Mouse (Mus musculus) intestine, postnatal 0 days (tissue): Measurements from ENCODE around the gene Med12l. TPM values are rescaled to one million over a fixed set of nuclear protein-coding genes. Genes with fewer than 3 reads are reported as not detected.

Source experiments
- ATAC-seq: fragments of 200-750 bp; cut with Nextera tagmentation; 2 replicates; pipeline ENCODE4 v1.8.0; 2017; ENCODE audit warnings: mild to moderate bottlenecking, moderate TSS enrichment, moderate library complexity
- H3K27ac ChIP-seq: fragments of 300-500 bp; sonication (generic); 2 replicates; pipeline ENCODE4 v1.5.1; 2014; ENCODE audit warnings: mild to moderate bottlenecking, low read depth, low read length, moderate library complexity
- H3K27me3 ChIP-seq: fragments of 300-500 bp; sonication (generic); replicated peaks from 2 replicates; pipeline ENCODE4 v1.6.1; 2014; ENCODE audit warnings: low read length, mixed read lengths; ENCODE audit not compliant: control insufficient read depth, insufficient read depth
- H3K36me3 ChIP-seq: fragments of 300-500 bp; sonication (generic); 2 replicates; pipeline ENCODE4 v1.6.1; 2014; ENCODE audit warnings: mild to moderate bottlenecking, moderate library complexity; ENCODE audit not compliant: control insufficient read depth, insufficient read depth
- H3K4me1 ChIP-seq: fragments of 300-500 bp; sonication (generic); replicated peaks from 2 replicates; pipeline ENCODE4 v1.6.1; 2014; ENCODE audit warnings: antibody characterized with exemption, low read length, mixed read lengths; ENCODE audit not compliant: control insufficient read depth, insufficient read depth
- H3K4me2 ChIP-seq: fragments of 300-500 bp; sonication (generic); replicated peaks from 2 replicates; pipeline ENCODE4 v1.6.1; 2014; ENCODE audit warnings: low read depth, mild to moderate bottlenecking, moderate library complexity
- H3K4me3 ChIP-seq: fragments of 300-500 bp; sonication (generic); 2 replicates; pipeline ENCODE4 v1.5.1; 2014; ENCODE audit warnings: low read depth, low read length
- H3K9ac ChIP-seq: fragments of 300-500 bp; sonication (generic); 2 replicates; pipeline ENCODE4 v1.6.1; 2014; ENCODE audit warnings: mild to moderate bottlenecking, low read depth, low read length
- H3K9me3 ChIP-seq: fragments of 300-500 bp; sonication (generic); 2 replicates; pipeline ENCODE4 v1.6.1; 2016; ENCODE audit warnings: mixed run types; ENCODE audit not compliant: control insufficient read depth
- CTCF ChIP-seq: sonication (generic); IDR thresholded peaks from 2 replicates; pipeline ENCODE4 v1.5.1; 2016; ENCODE audit warnings: low read depth, mild to moderate bottlenecking, control low read depth, antibody characterized with exemption, moderate library complexity
- WGBS: fragments of 180-500 bp; shearing (Covaris S2); extraction: QIAGEN DNeasy Blood & Tissue Kit; methylation state at CpG from one replicate; pipeline ENCODE4 v1.1.7; 2014; 5-methylcytosine and 5-hydroxymethylcytosine counted together
- polyA plus RNA-seq: library from polyadenylated mRNA; unstranded; fragments of >200 nt; fragmentation: Nextera tagmentation; extraction: Ambion mirVana; gene quantifications from 2 replicates; pipeline ENCODE4 v1.2.1, GENCODE M21; 2015

The Med12l gene
- polyA plus RNA-seq, 1 experiment from 2014 or later: 0.42 TPM

- TF ChIP-seq CTCF: peak; percentile 87
- Histone ChIP-seq H3K36me3 (no peaks in the 10 kb centered on the region), H3K27ac (no peak overlapping the region), H3K4me1 (no peaks in the 10 kb centered on the region), H3K9me3 (no peaks in the 10 kb centered on the region), H3K4me3 (no peak overlapping the region), H3K4me2 (no peak overlapping the region), H3K27me3 (no peaks in the 10 kb centered on the region), H3K9ac (no peak overlapping the region)
- 74% methylated on average over 4 of the region's 4 CpGs for WGBS
- no peak for ATAC-seq
These were observed 203.3 kb downstream of the Med12l start for GRCm38 (mm10) chr3:59208650-59209548.

- Histone ChIP-seq H3K27me3 (no peaks in the 10 kb centered on the region), H3K9ac (no peak overlapping the region), H3K4me1 (no peaks in the 10 kb centered on the region), H3K4me3 (no peak overlapping the region), H3K4me2 (no peak overlapping the region), H3K27ac (no peak overlapping the region), H3K9me3 (no peaks in the 10 kb centered on the region), H3K36me3 (no peaks in the 10 kb centered on the region)
- ATAC-seq: no peak
- TF ChIP-seq CTCF: no peak
- 66% methylated on average over 8 of the region's 8 CpGs for WGBS
These were observed 204.5 kb downstream of the Med12l start for GRCm38 (mm10) chr3:59210089-59210488.

- Histone ChIP-seq H3K9ac (no peak within 1 kb of the TSS), H3K36me3 (no peaks in the 10 kb centered on the region), H3K4me3 (no peak within 1 kb of the TSS), H3K27me3 (no peaks in the 10 kb centered on the region), H3K9me3 (no peaks in the 10 kb centered on the region), H3K4me1 (no peaks in the 10 kb centered on the region), H3K27ac (no peak within 1 kb of the TSS), H3K4me2 (no peak within 1 kb of the TSS)
- no peak for TF ChIP-seq CTCF
- 89% methylated on average over 6 of the region's 6 CpGs for WGBS
- ATAC-seq: no peak
These were observed 205.1 kb downstream of the Med12l start, which contains the start of gene P2ry13 for GRCm38 (mm10) chr3:59210727-59211126. Gene P2ry13, minus strand, starts transcription at chr3:59210882.

GRCm38 (mm10) chr3:59211784-59212183 is 206.2 kb downstream of the Med12l start:
- no peak for TF ChIP-seq CTCF
- Histone ChIP-seq H3K27me3 (no peaks in the 10 kb centered on the region), H3K4me1 (no peaks in the 10 kb centered on the region), H3K4me2 (no peak overlapping the region), H3K36me3 (no peaks in the 10 kb centered on the region), H3K9me3 (no peaks in the 10 kb centered on the region), H3K27ac (no peak overlapping the region), H3K4me3 (no peak overlapping the region), H3K9ac (no peak overlapping the region)
- WGBS: 88% methylated on average over 8 of the region's 8 CpGs
- no peak for ATAC-seq

- Histone ChIP-seq H3K4me2 (no peak overlapping the region), H3K9me3 (no peaks in the 10 kb centered on the region), H3K9ac (no peak overlapping the region), H3K4me3 (no peak overlapping the region), H3K27me3 (no peaks in the 10 kb centered on the region), H3K27ac (no peak overlapping the region), H3K36me3 (no peaks in the 10 kb centered on the region), H3K4me1 (no peaks in the 10 kb centered on the region)
- no peak for TF ChIP-seq CTCF
- no peak for ATAC-seq
These were observed 206.8 kb downstream of the Med12l start for GRCm38 (mm10) chr3:59212404-59212803.

GRCm38 (mm10) chr3:59217211-59217610 is 211.6 kb downstream of the Med12l start:
- Histone ChIP-seq H3K4me2 (no peak overlapping the region), H3K9ac (no peak overlapping the region), H3K4me3 (no peak overlapping the region), H3K36me3 (no peaks in the 10 kb centered on the region), H3K27me3 (no peaks in the 10 kb centered on the region), H3K9me3 (no peaks in the 10 kb centered on the region), H3K27ac (no peak overlapping the region), H3K4me1 (no peaks in the 10 kb centered on the region)
- ATAC-seq: no peak
- no peak for TF ChIP-seq CTCF
- WGBS: 87% methylated on average over 10 of the region's 10 CpGs
